Mouse (Mus musculus) lung, embryonic 14.5 days (tissue): ENCODE results near the gene Gm37240. TPM values are rescaled to one million over a fixed set of nuclear protein-coding genes. Genes with fewer than 3 reads are reported as not detected.

Source experiments
- ATAC-seq: fragments of 200-750 bp; cut with Nextera tagmentation; 2 replicates; pipeline ENCODE4 v1.8.0; 2017; ENCODE audit warnings: mild to moderate bottlenecking, moderate TSS enrichment, moderate library complexity; ENCODE audit not compliant: insufficient read depth
- DNase-seq: peaks from one replicate; pipeline ENCODE4 v3.0.0-alpha.2; 2015
- H3K27ac ChIP-seq: fragments of 300-500 bp; sonication (generic); 2 replicates; pipeline ENCODE4 v1.5.1; 2014; ENCODE audit warnings: low read depth, mild to moderate bottlenecking, moderate library complexity
- H3K27me3 ChIP-seq: fragments of 300-500 bp; sonication (generic); 2 replicates; pipeline ENCODE4 v1.6.1; 2014; ENCODE audit warnings: low read length, control low read depth; ENCODE audit not compliant: insufficient read depth
- H3K36me3 ChIP-seq: fragments of 300-500 bp; sonication (generic); 2 replicates; pipeline ENCODE4 v1.6.1; 2014; ENCODE audit warnings: control low read depth; ENCODE audit not compliant: insufficient read depth
- H3K4me1 ChIP-seq: fragments of 300-500 bp; sonication (generic); 2 replicates; pipeline ENCODE4 v1.6.1; 2014; ENCODE audit warnings: antibody characterized with exemption, control low read depth; ENCODE audit not compliant: insufficient read depth
- H3K4me2 ChIP-seq: fragments of 300-500 bp; sonication (generic); 2 replicates; pipeline ENCODE4 v1.6.1; 2014; ENCODE audit warnings: mild to moderate bottlenecking
- H3K4me3 ChIP-seq: fragments of 300-500 bp; sonication (generic); 2 replicates; pipeline ENCODE4 v1.5.1; 2014; ENCODE audit warnings: low read depth, low read length
- H3K9ac ChIP-seq: fragments of 300-500 bp; sonication (generic); 2 replicates; pipeline ENCODE4 v1.6.1; 2014
- H3K9me3 ChIP-seq: fragments of 300-500 bp; sonication (generic); 2 replicates; pipeline ENCODE4 v1.6.1; 2016; ENCODE audit warnings: low read depth, low read length, control low read depth
- CTCF ChIP-seq: IDR thresholded peaks from 2 replicates; pipeline ENCODE4 v1.5.1; 2016; ENCODE audit warnings: antibody characterized with exemption, low read depth
- WGBS: fragments of 180-500 bp; shearing (Covaris S2); extraction: QIAGEN DNeasy Blood & Tissue Kit; methylation state at CpG from one replicate; pipeline ENCODE4 v1.1.7; 2014; 5-methylcytosine and 5-hydroxymethylcytosine counted together
- polyA plus RNA-seq: library from polyadenylated mRNA; unstranded; fragments of >200 nt; fragmentation: Nextera tagmentation; extraction: Ambion mirVana; gene quantifications from 2 replicates; pipeline ENCODE4 v1.2.1, GENCODE M21; 2014

Gene Gm37240
- polyA plus RNA-seq, 1 experiment from 2014 or later = 4.5 TPM

DNA sequence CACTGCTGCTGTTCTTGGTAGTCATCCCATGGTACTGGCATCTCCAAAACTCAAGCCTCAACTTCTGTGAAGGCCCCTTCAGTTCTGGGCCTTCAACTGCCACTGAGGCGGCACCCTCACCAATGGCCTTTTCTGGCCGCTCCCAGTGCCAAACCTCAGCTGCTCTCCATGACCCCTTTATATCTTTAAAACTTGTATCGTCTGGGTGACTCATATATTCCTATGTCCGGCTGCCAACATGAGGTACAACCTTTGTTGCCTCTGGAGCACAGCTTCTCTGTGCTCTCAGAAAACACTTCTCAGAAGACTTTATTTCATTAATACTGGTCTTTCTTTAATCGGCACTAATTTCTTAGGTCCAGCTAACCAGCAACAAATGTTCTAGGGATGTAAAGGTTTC is 996.3 kb downstream of the Gm37240 start:
- no peaks in the 10 kb centered on the region for H3K27me3 ChIP-seq
- H3K27ac ChIP-seq = no peak overlapping the region
- no peak overlapping the region for H3K9ac ChIP-seq
- no peak for ATAC-seq
- 91% methylated on average over 5 of the region's 5 CpGs for WGBS
- no peak for TF ChIP-seq CTCF
- no peak for DNase-seq
- H3K36me3 ChIP-seq = no peaks in the 10 kb centered on the region
- no peaks in the 10 kb centered on the region for H3K9me3 ChIP-seq
- no peak overlapping the region for H3K4me2 ChIP-seq
- no peak overlapping the region for H3K4me3 ChIP-seq
- H3K4me1 ChIP-seq = no peaks in the 10 kb centered on the region

- H3K4me2 ChIP-seq = no peak overlapping the region
- peak; percentile 72 for DNase-seq
- H3K36me3 ChIP-seq = no peaks in the 10 kb centered on the region
- H3K27me3 ChIP-seq = no peaks in the 10 kb centered on the region
- H3K4me1 ChIP-seq = no peaks in the 10 kb centered on the region
- H3K4me3 ChIP-seq = no peak overlapping the region
- WGBS = 65% methylated on average over 1 of the region's 1 CpGs
- no peak for ATAC-seq
- no peaks in the 10 kb centered on the region for H3K9me3 ChIP-seq
- TF ChIP-seq CTCF = peak; percentile 73
- H3K27ac ChIP-seq = no peak overlapping the region
- H3K9ac ChIP-seq = no peak overlapping the region
These were observed 997.7 kb downstream of the Gm37240 start for GRCm38 (mm10) chr3:84889648-84890047.

DNA sequence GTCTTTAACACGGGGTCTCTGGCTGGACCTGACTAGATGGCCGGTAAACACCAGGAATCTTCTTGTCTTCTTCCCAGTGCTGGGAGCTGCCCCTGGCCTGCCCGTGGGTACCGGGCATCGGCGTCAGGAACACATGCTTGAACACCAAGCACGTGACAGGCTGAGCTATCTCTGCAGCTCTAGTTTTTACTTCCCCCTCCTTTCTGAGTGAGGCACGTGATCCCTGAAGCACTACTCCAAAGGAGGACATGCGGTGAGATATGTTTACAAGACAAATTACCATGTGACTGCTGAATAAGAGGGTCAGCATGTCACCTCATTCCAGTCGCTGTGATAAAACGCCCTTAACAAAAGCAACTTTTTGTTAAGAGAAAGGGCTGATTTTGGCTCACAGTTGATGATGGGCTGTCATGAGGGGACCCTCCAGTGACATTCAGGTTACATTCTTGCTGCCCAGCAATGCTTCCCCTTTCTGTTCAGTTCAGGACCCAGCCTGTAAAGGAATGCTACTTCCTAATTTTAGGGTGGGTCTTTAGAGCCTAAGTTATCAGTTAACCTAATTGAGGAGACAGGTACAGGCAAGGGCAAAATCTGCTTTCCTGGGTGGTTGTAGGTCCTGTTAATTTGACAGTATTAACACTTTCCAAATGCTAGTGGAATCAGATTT is 1003.4 kb downstream of the Gm37240 start:
- Histone ChIP-seq H3K4me1 (peaks cover 11% of the 10 kb centered on the region; the same call in 1 of the 2 replicates), H3K9ac (no peak overlapping the region), H3K27me3 (no peaks in the 10 kb centered on the region), H3K9me3 (no peaks in the 10 kb centered on the region), H3K4me2 (no peak overlapping the region), H3K4me3 (no peak overlapping the region), H3K36me3 (no peaks in the 10 kb centered on the region), H3K27ac (no peak overlapping the region)
- DNase-seq (peak; percentile 41), ATAC-seq (peak; percentile 65; the same call in 1 of the 2 replicates)
- TF ChIP-seq CTCF = no peak
- 14% methylated on average over 11 of the region's 11 CpGs for WGBS

GRCm38 (mm10) chr3:84876211-84876610 is 1011.1 kb downstream of the Gm37240 start:
- no peak overlapping the region for H3K27ac ChIP-seq
- no peak overlapping the region for H3K9ac ChIP-seq
- TF ChIP-seq CTCF = no peak
- no peaks in the 10 kb centered on the region for H3K9me3 ChIP-seq
- H3K36me3 ChIP-seq = no peaks in the 10 kb centered on the region
- no peaks in the 10 kb centered on the region for H3K27me3 ChIP-seq
- DNase-seq = no peak
- H3K4me3 ChIP-seq = no peak overlapping the region
- H3K4me2 ChIP-seq = no peak overlapping the region
- H3K4me1 ChIP-seq = no peaks in the 10 kb centered on the region
- no peak for ATAC-seq
- 57% methylated on average over 4 of the region's 4 CpGs for WGBS

DNA sequence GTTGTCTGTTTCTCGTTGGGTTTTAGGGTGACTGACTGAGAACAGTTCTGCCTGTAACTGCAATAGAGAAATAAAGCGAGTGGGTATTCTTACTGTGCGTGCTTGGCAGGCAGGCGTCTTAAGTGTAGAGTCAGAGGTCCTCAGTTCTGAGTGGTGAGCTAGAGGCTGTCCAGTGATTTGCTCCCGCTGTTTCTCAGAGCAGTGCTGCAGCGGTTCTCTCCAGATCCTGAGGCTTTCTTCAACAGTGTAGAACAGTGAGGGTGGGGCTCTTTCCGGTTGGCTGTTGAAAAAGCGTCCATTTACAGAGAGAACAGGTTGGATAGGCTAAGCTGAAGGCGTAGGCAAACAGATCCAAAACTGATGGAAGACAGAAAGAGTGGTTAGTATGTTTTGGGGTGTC is 1012.0 kb downstream of the Gm37240 start:
- H3K9ac ChIP-seq = no peak overlapping the region
- no peaks in the 10 kb centered on the region for H3K36me3 ChIP-seq
- no peaks in the 10 kb centered on the region for H3K4me1 ChIP-seq
- H3K27ac ChIP-seq = no peak overlapping the region
- TF ChIP-seq CTCF = no peak
- H3K4me2 ChIP-seq = no peak overlapping the region
- ATAC-seq (peak; percentile 54; the same call in 1 of the 2 replicates), DNase-seq (peak; percentile 46)
- no peak overlapping the region for H3K4me3 ChIP-seq
- H3K9me3 ChIP-seq = no peaks in the 10 kb centered on the region
- no peaks in the 10 kb centered on the region for H3K27me3 ChIP-seq
- 47% methylated on average over 9 of the region's 9 CpGs for WGBS

DNA sequence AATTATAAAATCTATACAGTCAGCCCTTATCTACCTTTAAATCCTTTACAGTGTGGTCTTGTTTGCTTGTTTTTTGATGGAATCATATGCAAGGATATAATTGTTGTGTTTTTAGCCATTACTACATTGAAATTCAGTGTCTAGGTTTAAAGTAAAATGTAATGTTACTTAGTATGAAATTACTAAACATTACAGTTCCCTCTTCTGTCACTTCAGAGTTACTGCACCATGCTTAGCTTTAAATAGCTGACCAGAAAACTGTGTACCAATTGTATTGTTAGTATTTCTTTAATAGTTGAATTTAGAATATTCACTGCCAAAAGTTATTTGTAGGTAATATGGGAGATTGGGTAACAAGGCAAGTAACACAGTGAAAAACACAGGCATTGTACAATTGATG is 1017.2 kb downstream of the Gm37240 start:
- Histone ChIP-seq H3K9ac (no peak overlapping the region), H3K27ac (no peak overlapping the region), H3K9me3 (no peaks in the 10 kb centered on the region), H3K4me2 (no peak overlapping the region), H3K36me3 (no peaks in the 10 kb centered on the region), H3K4me3 (no peak overlapping the region), H3K27me3 (no peaks in the 10 kb centered on the region), H3K4me1 (peaks cover 19% of the 10 kb centered on the region)
- ATAC-seq (no peak), DNase-seq (no peak)
- peak; percentile 32; the same call in 1 of the 2 replicates for TF ChIP-seq CTCF

- ATAC-seq (no peak), DNase-seq (no peak)
- Histone ChIP-seq H3K27ac (no peak overlapping the region), H3K9ac (no peak overlapping the region), H3K4me3 (no peak overlapping the region), H3K4me2 (no peak overlapping the region), H3K27me3 (no peaks in the 10 kb centered on the region), H3K4me1 (peaks cover 19% of the 10 kb centered on the region), H3K9me3 (no peaks in the 10 kb centered on the region), H3K36me3 (no peaks in the 10 kb centered on the region)
- 32% methylated on average over 1 of the region's 1 CpGs for WGBS
- TF ChIP-seq CTCF = no peak
These were observed 1019.3 kb downstream of the Gm37240 start for GRCm38 (mm10) chr3:84867991-84868390.
